Mouse (Mus musculus) cerebellum, adult (tissue): ENCODE measurements around the gene Tmsb10.

Source experiments
- ATAC-seq: cut with Nextera tagmentation; 2 replicates; pipeline ENCODE4 v1.9.2; 2017; ENCODE audit warnings: mild to moderate bottlenecking, moderate library complexity, mixed read lengths; ENCODE audit not compliant: insufficient number of reproducible peaks, low FRiP score, low TSS enrichment

The Tmsb10 gene

DNA sequence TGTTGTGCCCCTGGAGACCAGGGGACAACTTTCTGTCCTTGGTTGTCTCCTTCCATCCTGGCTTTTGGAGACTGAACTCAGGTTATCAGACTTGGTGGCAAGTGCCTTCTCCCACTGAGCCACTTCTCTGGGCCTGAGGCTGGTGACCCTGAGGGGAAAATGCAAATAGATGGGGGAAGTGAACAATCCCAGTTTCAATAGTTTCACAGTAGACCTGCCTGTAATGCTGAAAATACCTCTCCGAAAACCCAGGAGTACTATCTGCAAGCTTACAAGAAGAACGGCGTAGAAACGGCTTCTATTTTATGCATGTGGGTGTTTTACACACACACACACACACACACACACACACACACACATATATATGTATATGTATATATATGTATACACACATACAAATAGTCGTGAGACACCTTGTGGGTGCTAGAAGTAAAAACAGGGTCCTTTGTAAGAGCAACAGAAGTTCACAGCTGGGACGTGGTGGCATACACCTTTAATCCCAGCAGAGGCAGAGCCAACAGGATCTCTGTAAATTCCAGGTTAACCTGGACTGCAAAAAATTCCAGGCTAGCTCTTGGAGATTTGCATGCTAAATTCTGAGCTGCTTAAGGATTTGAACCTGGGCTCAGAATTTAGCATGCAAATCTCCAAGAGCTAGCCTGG lies 44.3 kb downstream of the Tmsb10 start:
- ATAC-seq, result no peak

DNA sequence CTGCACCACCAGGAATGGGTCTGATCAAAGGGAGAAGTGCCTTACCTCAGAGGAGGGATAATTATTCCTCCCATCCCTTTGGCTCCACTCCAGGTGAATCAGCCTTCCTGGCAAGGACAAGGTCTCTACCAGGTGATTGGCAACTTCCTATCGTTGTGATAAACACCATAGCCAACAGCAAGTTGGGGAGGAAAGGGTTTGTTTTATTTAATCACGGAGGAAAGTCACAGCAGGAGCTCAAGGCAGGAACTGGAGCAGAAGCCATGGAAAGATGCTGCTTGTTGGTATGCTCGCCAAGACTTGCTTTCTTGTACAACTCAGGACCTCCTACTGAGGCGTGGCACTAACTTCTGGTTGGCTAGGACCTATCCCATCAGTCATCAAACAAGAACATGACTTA lies 47.3 kb downstream of the Tmsb10 start:
- no peak for ATAC-seq
